Comparison of ENCODE assay signal across 1 mouse cellular context in genomic region chr16:30309395-30310170, GRCm38 (mm10).
A peak's percentile ranks its signal among the peaks of the same experiment; 100 is the strongest.
TF ChIP-seq lines count a peak whose summit lies in the region.

No protein-coding gene starts in this region.

TF ChIP-seq in MEL, 35 proteins besides CTCF, POLR2A, EP300 and RAD21 (continued from another document):
- TF ChIP-seq BHLHE40 (IDR thresholded peaks at IDR 0.05; ENCODE audit: borderline replicate concordance, low read depth, low read length) (no peak), NELFE (IDR thresholded peaks at IDR 0.05; ENCODE audit: low read depth, low read length) (no peak; the same call in 1 of the 2 replicates), RCOR1 (IDR thresholded peaks at IDR 0.05; ENCODE audit: low read depth, low read length) (no peak), JUND (IDR thresholded peaks at IDR 0.05; ENCODE audit: low read depth, low read length) (0 out of 2 replicates have a peak, but pooled peaks have one; percentile 27), SMC3 (IDR thresholded peaks at IDR 0.05; ENCODE audit: low read depth, low read length) (0 out of 2 replicates have a peak, but pooled peaks have one; percentile 1), MYC (IDR thresholded peaks at IDR 0.05; ENCODE audit: low read depth, low read length) (peak; percentile 68; the same call in 1 of the 2 replicates), TAL1 (IDR thresholded peaks at IDR 0.05; ENCODE audit: low read length) (peak; percentile 71), UBTF (IDR thresholded peaks at IDR 0.05; ENCODE audit: borderline replicate concordance, insufficient read depth, low read depth, low read length) (no peak), SIN3A (IDR thresholded peaks at IDR 0.05; ENCODE audit: low read length) (peak; percentile 29; the same call in 1 of the 2 replicates), ETS1 (IDR thresholded peaks at IDR 0.05; ENCODE audit: low read depth, low read length) (peak; percentile 51), HCFC1 (IDR thresholded peaks at IDR 0.05; ENCODE audit: low read depth, low read length) (0 out of 2 replicates have a peak, but pooled peaks have one; percentile 9)
